Mouse (Mus musculus): ENCODE data around the gene Acss3. TPM values are rescaled to one million over a fixed set of nuclear protein-coding genes. Genes with fewer than 3 reads are reported as not detected.

The Acss3 gene
- polyA plus RNA-seq (2011; ENCODE audit: insufficient read depth, insufficient read length, low read depth, missing spikeins): 0.66 and 0.93 TPM in 2 replicates

- TF ChIP-seq EP300 (IDR thresholded peaks at IDR 0.05; ENCODE audit: insufficient read depth, low read depth, low read length): no peak
- TF ChIP-seq POLR2A (IDR thresholded peaks at IDR 0.05; ENCODE audit: insufficient read depth, low read length): no peak
- no peak for TF ChIP-seq CTCF (IDR thresholded peaks at IDR 0.05; ENCODE audit: low read depth, low read length)
Measured at GRCm38 (mm10) chr10:107123529-107124335, at the start of gene Acss3. TSS of gene Acss3 (minus strand) at chr10:107123668.

GRCm38 (mm10) chr10:107172003-107172689, 48.7 kb upstream of the Acss3 start:
- no peak for TF ChIP-seq CTCF (IDR thresholded peaks at IDR 0.05; ENCODE audit: low read depth, low read length)
- Histone ChIP-seq H3K4me1 (ENCODE audit: control insufficient read depth, insufficient read depth, low read length) (no peaks in the 10 kb centered on the region), H3K9ac (ENCODE audit: low read depth, poor library complexity, severe bottlenecking) (no peak overlapping the region), H3K36me3 (ENCODE audit: control insufficient read depth, insufficient read depth, low read length, poor library complexity, severe bottlenecking) (no peaks in the 10 kb centered on the region), H3K27ac (ENCODE audit: insufficient read depth, low read length) (no peak overlapping the region), H3K27me3 (ENCODE audit: control insufficient read depth, insufficient read depth, low read length, poor library complexity, severe bottlenecking) (no peaks in the 10 kb centered on the region; the same call in 1 of the 2 replicates), H3K4me3 (ENCODE audit: low read depth, low read length) (no peak overlapping the region), H3K9me3 (replicated peaks; ENCODE audit: control insufficient read depth, insufficient read depth, low read length, poor library complexity, severe bottlenecking) (no peaks in the 10 kb centered on the region)

More at GRCm38 (mm10) chr10:107123529-107124335, at the start of gene Acss3:
- Histone ChIP-seq H3K36me3 (ENCODE audit: control insufficient read depth, insufficient read depth, low read length, poor library complexity, severe bottlenecking) (no peaks in the 10 kb centered on the region), H3K9ac (ENCODE audit: low read depth, poor library complexity, severe bottlenecking) (peak within 1 kb of the TSS; percentile 45; the same call in 1 of the 2 replicates), H3K9me3 (replicated peaks; ENCODE audit: control insufficient read depth, insufficient read depth, low read length, poor library complexity, severe bottlenecking) (no peaks in the 10 kb centered on the region), H3K27me3 (ENCODE audit: control insufficient read depth, insufficient read depth, low read length, poor library complexity, severe bottlenecking) (no peaks in the 10 kb centered on the region), H3K4me3 (ENCODE audit: low read depth, low read length) (peak within 1 kb of the TSS; percentile 37), H3K4me1 (ENCODE audit: control insufficient read depth, insufficient read depth, low read length) (no peaks in the 10 kb centered on the region), H3K27ac (ENCODE audit: insufficient read depth, low read length) (no peak within 1 kb of the TSS)

DNA sequence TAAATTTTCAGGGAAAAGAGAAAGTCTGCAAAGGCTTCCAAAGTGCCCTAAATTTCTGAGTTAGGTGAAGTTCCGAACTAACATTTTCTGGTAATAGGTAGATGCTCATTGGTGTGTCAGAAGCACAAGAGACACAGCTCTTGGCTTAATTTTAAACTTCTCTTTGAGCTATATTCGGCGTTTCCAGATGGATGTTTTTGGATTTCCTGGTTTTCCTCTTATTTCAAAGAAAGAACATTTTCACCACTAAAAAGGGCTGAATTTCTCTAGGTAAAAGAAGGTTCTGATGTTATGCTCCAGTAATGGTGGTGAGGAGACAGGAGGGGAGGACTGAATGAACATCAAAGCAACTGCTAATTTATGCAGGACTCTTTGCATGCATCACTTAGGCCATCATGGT, 43.0 kb upstream of the Acss3 start:
- Histone ChIP-seq H3K27me3 (ENCODE audit: control insufficient read depth, insufficient read depth, low read length, poor library complexity, severe bottlenecking) (no peaks in the 10 kb centered on the region; the same call in 1 of the 2 replicates), H3K9ac (ENCODE audit: low read depth, poor library complexity, severe bottlenecking) (no peak overlapping the region), H3K9me3 (replicated peaks; ENCODE audit: control insufficient read depth, insufficient read depth, low read length, poor library complexity, severe bottlenecking) (no peaks in the 10 kb centered on the region), H3K27ac (ENCODE audit: insufficient read depth, low read length) (no peak overlapping the region), H3K4me1 (ENCODE audit: control insufficient read depth, insufficient read depth, low read length) (no peaks in the 10 kb centered on the region), H3K36me3 (ENCODE audit: control insufficient read depth, insufficient read depth, low read length, poor library complexity, severe bottlenecking) (no peaks in the 10 kb centered on the region), H3K4me3 (ENCODE audit: low read depth, low read length) (no peak overlapping the region)
- no peak for TF ChIP-seq EP300 (IDR thresholded peaks at IDR 0.05; ENCODE audit: insufficient read depth, low read depth, low read length)
- no peak for TF ChIP-seq CTCF (IDR thresholded peaks at IDR 0.05; ENCODE audit: low read depth, low read length)
- no peak for TF ChIP-seq POLR2A (IDR thresholded peaks at IDR 0.05; ENCODE audit: insufficient read depth, low read length)

DNA sequence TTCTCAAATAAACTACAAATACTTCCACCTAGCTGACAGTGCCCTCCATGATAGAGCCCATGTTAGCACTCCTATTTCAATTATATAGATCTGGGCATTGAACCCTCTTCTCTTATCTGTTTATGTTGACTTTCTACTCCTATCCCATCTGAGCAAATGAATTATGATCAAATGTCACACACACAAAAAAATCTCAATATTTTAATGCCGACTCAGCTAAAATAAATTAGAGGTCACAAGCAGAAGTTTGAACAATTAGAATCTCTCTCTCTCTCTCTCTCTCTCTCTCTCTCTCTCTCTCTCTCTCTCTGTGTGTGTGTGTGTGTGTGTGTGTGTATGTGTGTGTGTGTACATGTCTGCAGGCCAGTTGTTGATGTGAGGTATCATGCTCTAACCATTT, 25.3 kb upstream of the Acss3 start:
- Histone ChIP-seq H3K9me3 (replicated peaks; ENCODE audit: control insufficient read depth, insufficient read depth, low read length, poor library complexity, severe bottlenecking) (no peaks in the 10 kb centered on the region), H3K27me3 (ENCODE audit: control insufficient read depth, insufficient read depth, low read length, poor library complexity, severe bottlenecking) (no peaks in the 10 kb centered on the region), H3K4me3 (ENCODE audit: low read depth, low read length) (no peak overlapping the region), H3K27ac (ENCODE audit: insufficient read depth, low read length) (no peak overlapping the region), H3K36me3 (ENCODE audit: control insufficient read depth, insufficient read depth, low read length, poor library complexity, severe bottlenecking) (no peaks in the 10 kb centered on the region), H3K9ac (ENCODE audit: low read depth, poor library complexity, severe bottlenecking) (no peak overlapping the region), H3K4me1 (ENCODE audit: control insufficient read depth, insufficient read depth, low read length) (no peaks in the 10 kb centered on the region)
- TF ChIP-seq EP300 (IDR thresholded peaks at IDR 0.05; ENCODE audit: insufficient read depth, low read depth, low read length): no peak
- no peak for TF ChIP-seq POLR2A (IDR thresholded peaks at IDR 0.05; ENCODE audit: insufficient read depth, low read length)
- no peak for TF ChIP-seq CTCF (IDR thresholded peaks at IDR 0.05; ENCODE audit: low read depth, low read length)

DNA sequence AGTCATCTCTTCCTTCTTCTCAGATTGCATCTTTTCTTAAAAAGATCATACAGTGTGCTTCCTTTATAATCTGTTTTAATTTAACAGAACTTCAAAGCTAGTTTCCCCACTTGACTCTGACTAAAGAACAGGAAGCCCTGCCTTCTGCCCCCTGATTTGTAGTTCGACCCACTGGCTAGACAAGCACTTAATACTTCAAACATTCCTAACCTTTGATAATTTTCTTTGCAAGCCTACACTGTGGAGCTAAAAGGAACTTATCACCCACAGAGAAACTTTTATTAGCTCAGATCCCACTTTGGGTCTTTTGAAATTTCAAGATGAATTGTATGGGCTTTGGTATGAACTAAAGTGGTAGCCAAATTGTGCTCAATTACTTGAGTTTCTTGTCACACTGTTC, 20.5 kb upstream of the Acss3 start:
- TF ChIP-seq EP300 (IDR thresholded peaks at IDR 0.05; ENCODE audit: insufficient read depth, low read depth, low read length) (no peak), POLR2A (IDR thresholded peaks at IDR 0.05; ENCODE audit: insufficient read depth, low read length) (no peak), CTCF (IDR thresholded peaks at IDR 0.05; ENCODE audit: low read depth, low read length) (no peak)
- Histone ChIP-seq H3K27ac (ENCODE audit: insufficient read depth, low read length) (no peak overlapping the region), H3K9ac (ENCODE audit: low read depth, poor library complexity, severe bottlenecking) (no peak overlapping the region), H3K4me3 (ENCODE audit: low read depth, low read length) (no peak overlapping the region), H3K9me3 (replicated peaks; ENCODE audit: control insufficient read depth, insufficient read depth, low read length, poor library complexity, severe bottlenecking) (no peaks in the 10 kb centered on the region), H3K36me3 (ENCODE audit: control insufficient read depth, insufficient read depth, low read length, poor library complexity, severe bottlenecking) (no peaks in the 10 kb centered on the region), H3K27me3 (ENCODE audit: control insufficient read depth, insufficient read depth, low read length, poor library complexity, severe bottlenecking) (no peaks in the 10 kb centered on the region), H3K4me1 (ENCODE audit: control insufficient read depth, insufficient read depth, low read length) (no peaks in the 10 kb centered on the region)

DNA sequence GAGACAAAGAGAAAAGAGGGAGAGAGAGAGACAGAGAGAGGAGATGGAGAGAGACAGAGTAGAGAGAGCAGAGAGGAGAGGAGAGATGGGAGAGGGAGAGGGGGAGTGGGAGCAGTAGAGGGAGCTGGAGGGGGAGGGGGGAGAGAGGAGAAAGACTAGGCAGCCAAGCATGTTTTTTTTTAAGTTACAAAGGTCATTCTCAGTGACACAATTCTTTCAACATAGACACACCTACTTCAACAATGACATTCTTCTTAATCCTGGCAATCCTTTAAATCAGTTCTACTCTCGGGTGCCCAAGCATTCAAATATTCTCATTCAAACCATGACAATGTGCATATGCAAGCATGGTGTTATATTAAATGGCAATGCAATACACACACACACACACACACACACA, 19.4 kb upstream of the Acss3 start:
- no peak overlapping the region for H3K9ac ChIP-seq (ENCODE audit: low read depth, poor library complexity, severe bottlenecking)
- H3K4me3 ChIP-seq (ENCODE audit: low read depth, low read length): no peak overlapping the region
- H3K36me3 ChIP-seq (ENCODE audit: control insufficient read depth, insufficient read depth, low read length, poor library complexity, severe bottlenecking): no peaks in the 10 kb centered on the region
- TF ChIP-seq CTCF (IDR thresholded peaks at IDR 0.05; ENCODE audit: low read depth, low read length): no peak
- TF ChIP-seq EP300 (IDR thresholded peaks at IDR 0.05; ENCODE audit: insufficient read depth, low read depth, low read length): no peak
- TF ChIP-seq POLR2A (IDR thresholded peaks at IDR 0.05; ENCODE audit: insufficient read depth, low read length): no peak
- H3K4me1 ChIP-seq (ENCODE audit: control insufficient read depth, insufficient read depth, low read length): no peaks in the 10 kb centered on the region
- no peaks in the 10 kb centered on the region for H3K27me3 ChIP-seq (ENCODE audit: control insufficient read depth, insufficient read depth, low read length, poor library complexity, severe bottlenecking)
- H3K9me3 ChIP-seq (replicated peaks; ENCODE audit: control insufficient read depth, insufficient read depth, low read length, poor library complexity, severe bottlenecking): no peaks in the 10 kb centered on the region
- no peak overlapping the region for H3K27ac ChIP-seq (ENCODE audit: insufficient read depth, low read length)

Measured in ES-Bruce4 (cell line).